Mouse (Mus musculus) thymus, postnatal 36 days (tissue): ENCODE data around the gene Hmox2.
A peak's percentile ranks its signal among the peaks of the same experiment; 100 is the strongest.
"Not testable (repeated sequence)": the region's sequence is repeated elsewhere in the genome, so short reads cannot be mapped to it uniquely, and the experiment has no call there.

Experiments
- DNase-seq, 2 experiments: peaks; one replicate each; pipeline ENCODE4 v3.0.0; 2022; ENCODE audit warnings: mixed read lengths in 2 of 2

Gene Hmox2

GRCm38 (mm10) chr16:4725780-4726527, at the start of gene Hmox2:
TSS of gene Hmox2 (plus strand) at chr16:4726361.
- DNase-seq = peak; percentile 96 to 97

DNA sequence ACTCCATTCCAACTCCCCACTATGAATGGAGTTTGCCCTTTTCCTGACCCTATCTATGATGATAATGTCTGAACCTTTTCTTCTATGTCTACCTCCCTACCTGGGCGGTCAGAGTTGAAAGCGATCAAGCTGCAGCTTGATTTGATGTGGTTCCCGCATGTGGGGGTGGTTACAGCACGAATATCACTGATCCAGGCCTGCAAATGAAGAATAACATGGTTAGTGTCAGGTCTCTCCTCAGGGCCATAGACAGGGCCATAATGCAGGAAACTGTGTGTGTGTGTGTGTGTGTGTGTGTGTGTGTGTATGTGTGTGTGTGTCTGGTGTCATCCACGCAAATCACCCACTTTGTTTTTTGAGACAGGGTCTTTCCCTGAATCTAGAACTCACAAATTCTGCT, 49.3 kb upstream of the Hmox2 start:
- no peak for DNase-seq

- no peak for DNase-seq
These were observed 48.1 kb upstream of the Hmox2 start for GRCm38 (mm10) chr16:4678080-4678479.

DNA sequence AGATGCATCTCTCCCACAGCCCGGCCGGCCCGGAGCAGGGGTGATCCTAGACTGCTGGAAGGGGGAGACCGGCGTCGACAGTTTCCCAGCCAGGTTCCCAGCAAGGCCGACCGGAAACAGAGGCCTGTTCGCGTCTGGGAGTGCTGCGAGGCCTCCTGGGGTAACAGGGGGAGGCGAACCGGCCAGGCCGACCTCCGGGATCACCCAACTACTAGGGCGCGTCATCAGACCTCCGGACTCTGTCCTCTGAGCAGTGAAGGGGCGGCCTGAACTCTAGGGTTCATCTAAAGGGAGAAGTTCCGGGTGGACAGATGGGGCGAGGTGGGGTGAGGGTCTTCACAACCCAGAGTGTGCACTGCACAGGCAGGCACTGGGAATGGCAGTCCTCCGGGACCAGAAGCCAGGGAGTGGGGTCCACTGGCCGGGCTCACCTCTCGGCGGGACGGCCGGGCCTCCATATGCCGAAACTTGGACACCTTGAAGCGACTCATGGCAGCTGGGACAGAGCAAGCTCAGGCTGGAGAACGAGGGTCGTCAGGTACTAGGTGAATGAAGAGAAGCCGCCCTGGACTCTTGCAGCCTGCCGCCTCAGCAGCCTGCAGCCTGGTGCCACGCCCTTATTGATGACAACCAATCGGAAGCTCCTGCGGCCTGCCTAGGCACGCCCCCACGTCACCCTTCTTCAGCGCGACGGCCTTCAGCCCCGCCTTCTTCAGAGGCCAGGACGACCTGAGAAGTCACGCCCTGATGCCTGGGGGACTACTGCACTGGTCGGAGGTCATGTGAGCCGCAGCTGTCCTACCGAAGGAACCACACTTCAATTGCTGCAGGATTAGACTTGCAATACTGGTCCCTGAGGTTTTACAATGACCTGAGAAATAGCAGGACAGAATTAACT, 46.8 kb upstream of the Hmox2 start, which contains the start of gene Coro7:
TSS of gene Coro7 (minus strand) at position 657 of the 898 bp plus-strand sequence.
- DNase-seq = peak; percentile 91 to 95

DNA sequence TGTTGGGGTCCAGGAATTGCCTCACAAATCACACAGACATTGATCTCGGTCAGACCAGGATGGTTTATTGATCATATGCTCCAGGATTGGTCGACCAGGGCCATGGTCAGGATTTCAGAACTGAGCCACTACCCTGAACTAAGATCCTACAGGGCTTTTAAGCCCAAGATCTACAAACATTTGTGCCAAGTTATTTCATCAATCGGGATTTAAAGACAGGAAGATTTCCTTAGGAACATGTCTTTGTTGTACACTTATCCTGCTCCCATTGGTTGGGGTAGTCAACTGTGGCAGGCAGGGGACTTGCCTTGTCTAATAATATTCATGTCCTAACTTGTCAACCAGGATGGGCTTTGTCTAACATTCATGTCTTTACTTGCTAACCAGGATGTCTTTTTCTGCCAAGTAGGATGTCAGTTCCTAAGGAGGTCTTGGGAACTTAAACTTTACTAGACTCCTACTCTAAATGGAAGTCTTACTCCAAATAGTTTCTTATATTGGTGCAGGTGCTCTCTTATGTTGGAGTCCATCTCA, 45.2 kb upstream of the Hmox2 start:
- not testable (repeated sequence) for DNase-seq

DNA sequence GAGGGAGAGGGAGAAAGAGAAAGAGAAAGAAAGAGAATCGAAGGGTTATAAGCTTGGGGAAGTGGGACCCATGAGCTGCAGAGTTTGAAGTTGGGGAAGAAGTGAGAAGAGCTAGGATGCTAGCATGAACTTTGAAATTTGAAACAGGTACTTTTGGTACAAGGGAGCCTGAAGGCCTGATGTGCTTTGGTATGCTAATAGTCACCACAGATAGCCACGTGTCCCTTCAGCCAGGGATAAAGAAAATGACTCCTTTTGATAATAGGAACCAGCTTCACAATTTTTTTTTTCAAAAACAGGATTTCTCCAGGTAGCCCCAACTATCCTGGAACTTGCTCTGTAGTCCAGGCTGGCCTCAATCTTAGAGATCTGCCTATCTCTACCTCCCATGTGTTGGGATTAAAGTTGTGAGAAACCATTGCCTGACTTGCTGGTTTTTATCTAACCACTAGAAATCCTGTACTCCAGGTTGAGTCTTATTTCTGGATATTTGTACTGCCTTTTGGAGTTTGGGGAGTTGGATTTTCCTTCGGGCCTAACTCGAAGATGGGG, 43.5 kb upstream of the Hmox2 start:
- no peak for DNase-seq

GRCm38 (mm10) chr16:4683193-4683580, 43.0 kb upstream of the Hmox2 start:
- DNase-seq = no peak

DNA sequence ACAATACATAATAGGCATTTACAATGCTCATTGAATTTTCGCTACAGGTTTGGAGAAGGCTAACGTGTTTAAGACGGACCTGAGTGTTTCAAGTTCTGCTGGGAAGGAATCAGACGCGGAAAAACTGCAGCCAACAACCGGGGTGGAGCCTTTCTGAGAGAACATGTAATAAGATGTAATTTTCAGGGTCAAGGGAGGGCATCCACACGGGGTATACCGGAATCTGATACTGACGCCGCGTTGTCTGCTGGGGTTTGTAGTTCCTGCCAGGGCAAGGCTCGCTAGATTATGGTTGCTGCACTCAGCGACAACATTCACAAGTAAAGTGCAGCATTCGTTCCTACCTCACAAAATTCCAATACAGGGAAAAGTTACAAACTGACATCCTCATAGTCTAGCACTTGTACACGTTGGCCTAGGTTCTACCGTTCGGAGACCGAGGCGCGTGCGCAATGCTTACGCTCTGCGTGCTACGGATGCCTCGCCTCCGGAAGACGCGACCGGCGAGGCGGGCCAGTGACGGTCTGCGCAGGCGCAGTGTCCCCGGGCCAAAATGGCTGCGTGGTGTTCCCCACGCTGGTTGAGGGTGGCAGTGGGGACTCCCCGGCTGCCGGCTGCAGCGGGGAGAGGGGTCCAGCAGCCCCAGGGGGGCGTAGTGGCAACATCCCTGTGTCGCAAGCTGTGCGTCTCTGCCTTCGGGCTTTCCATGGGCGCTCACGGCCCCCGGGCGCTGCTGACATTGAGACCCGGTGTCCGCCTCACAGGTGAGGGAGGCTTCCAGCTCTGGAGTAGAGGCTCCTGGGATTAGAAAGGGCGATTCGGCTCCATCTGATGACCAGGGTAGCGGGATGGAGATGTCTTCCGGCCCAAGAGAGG, 42.3 kb upstream of the Hmox2 start:
- DNase-seq = peak; percentile 96 to 97

DNA sequence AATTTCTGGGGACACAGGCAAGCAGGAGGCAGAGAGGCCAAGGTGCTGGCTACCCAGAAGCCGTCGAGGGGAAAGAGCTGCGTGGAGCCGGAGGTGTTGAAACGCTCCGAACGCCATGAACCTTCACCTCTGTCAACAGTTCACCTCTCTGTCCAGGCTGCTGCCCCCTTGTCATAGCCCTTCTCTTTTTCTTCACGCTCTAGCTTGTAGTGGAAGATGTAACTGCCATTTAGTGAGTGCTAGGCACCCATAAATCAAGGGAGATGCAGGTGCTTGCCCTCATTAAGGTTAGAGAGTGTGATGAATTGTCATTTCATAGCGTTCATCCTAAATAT, 41.7 kb upstream of the Hmox2 start:
- DNase-seq = no peak

- not testable (repeated sequence) for DNase-seq
These were observed 36.8 kb upstream of the Hmox2 start for GRCm38 (mm10) chr16:4689371-4689770.

- DNase-seq = no peak
These were observed 24.9 kb upstream of the Hmox2 start for GRCm38 (mm10) chr16:4701211-4701610.

GRCm38 (mm10) chr16:4702646-4703045, 23.5 kb upstream of the Hmox2 start:
- no peak for DNase-seq

DNA sequence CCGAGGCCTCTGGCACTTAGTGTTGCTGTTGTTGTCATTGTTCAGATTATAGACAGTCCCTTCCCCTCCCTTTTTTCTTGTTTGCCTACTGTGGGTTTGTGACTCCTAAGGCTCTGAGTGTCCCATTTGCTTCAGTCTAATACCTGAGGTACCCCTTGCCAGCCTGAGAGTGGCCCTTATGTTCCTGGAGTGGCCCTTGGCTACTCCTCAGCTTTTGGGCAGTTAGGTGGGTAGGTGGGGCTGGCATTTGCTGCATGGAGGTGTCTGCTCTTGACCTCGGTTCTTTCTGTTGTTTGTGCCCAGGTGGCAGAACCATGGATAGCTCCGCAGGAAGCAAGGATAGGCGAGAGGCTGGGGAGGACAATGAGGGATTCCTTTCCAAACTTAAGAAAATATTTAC, 20.6 kb upstream of the Hmox2 start:
- no peak for DNase-seq

- no peak for DNase-seq
These were observed 15.0 kb upstream of the Hmox2 start for GRCm38 (mm10) chr16:4711173-4711572.

- DNase-seq = no peak
These were observed 12.1 kb upstream of the Hmox2 start for GRCm38 (mm10) chr16:4713861-4714710.

- DNase-seq = no peak
These were observed 8.3 kb upstream of the Hmox2 start for GRCm38 (mm10) chr16:4717866-4718265.

- DNase-seq = peak; percentile 64 to 71
These were observed 7.2 kb upstream of the Hmox2 start, which contains the start of gene Nmral1 for GRCm38 (mm10) chr16:4718753-4719518. TSS of gene Nmral1 (minus strand) at chr16:4719356.

DNA sequence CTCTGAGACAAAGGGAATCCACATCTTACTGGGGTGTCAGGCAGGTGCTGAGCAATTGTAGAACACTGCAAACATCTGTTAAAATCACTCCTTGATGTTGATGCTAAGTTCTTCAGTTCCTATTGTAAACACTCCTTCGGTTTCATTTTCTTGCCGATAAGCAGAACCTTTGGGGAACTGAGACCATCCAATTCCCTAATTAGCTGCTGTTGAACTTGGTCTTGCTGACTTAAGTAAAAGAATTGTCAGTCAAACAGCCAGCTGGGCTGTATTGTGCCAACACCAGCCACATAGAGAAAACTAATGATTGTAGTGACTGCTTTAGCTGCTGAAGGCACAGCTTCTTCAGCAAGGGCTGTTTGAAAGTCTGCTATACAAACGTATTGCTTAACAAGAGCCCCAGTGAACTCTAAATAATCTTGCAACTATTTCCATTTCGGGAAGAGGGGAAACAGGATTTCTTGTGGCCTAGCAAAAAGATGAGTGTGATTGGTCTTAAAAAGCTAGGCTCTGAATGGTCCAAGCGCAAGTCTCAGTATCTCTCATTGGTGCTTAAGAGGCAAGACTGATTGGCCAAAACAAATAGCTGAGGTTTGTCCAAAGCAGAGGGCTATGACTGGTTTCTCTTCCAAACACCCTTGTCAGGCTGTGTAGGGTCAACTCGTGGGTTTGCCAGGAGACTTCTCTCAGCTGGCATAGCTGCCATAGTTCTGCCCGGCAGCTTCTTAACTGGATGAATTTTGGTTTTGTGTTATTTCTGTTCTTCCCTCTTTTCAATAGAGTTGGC, 3.8 kb upstream of the Hmox2 start:
- DNase-seq = peak in 1 of 2 experiments; percentile 21

- DNase-seq = peak in 1 of 2 experiments; percentile 16
These were observed 3.3 kb upstream of the Hmox2 start for GRCm38 (mm10) chr16:4722915-4723209.

- no peak for DNase-seq
These were observed 895 bp upstream of the Hmox2 start for GRCm38 (mm10) chr16:4725266-4725665.
